Mouse (Mus musculus) liver, embryonic 15.5 days (tissue): ENCODE measurements around the gene Eps8l1. TPM values are rescaled to one million over a fixed set of nuclear protein-coding genes. Genes with fewer than 3 reads are reported as not detected.
"Not testable (repeated sequence)": the region's sequence is repeated elsewhere in the genome, so short reads cannot be mapped to it uniquely, and the experiment has no call there.

Experiments
- ATAC-seq: fragments of 200-750 bp; cut with Nextera tagmentation; 2 replicates; pipeline ENCODE4 v1.8.0; 2017; ENCODE audit warnings: moderate number of reproducible peaks, mild to moderate bottlenecking, moderate library complexity; ENCODE audit not compliant: insufficient read depth
- H3K27ac ChIP-seq: fragments of 300-500 bp; sonication (generic); replicated peaks from 2 replicates; pipeline ENCODE4 v1.5.1; 2015; ENCODE audit warnings: mild to moderate bottlenecking, inconsistent platforms
- H3K27me3 ChIP-seq: fragments of 300-500 bp; sonication (generic); 2 replicates; pipeline ENCODE4 v1.6.1; 2015; ENCODE audit warnings: mild to moderate bottlenecking, inconsistent platforms
- H3K36me3 ChIP-seq: fragments of 300-500 bp; sonication (generic); replicated peaks from 2 replicates; pipeline ENCODE4 v1.6.1; 2015; ENCODE audit warnings: moderate library complexity, mild to moderate bottlenecking, inconsistent platforms
- H3K4me1 ChIP-seq: fragments of 300-500 bp; sonication (generic); replicated peaks from 2 replicates; pipeline ENCODE4 v1.6.1; 2015; ENCODE audit warnings: inconsistent platforms
- H3K4me2 ChIP-seq: fragments of 300-500 bp; sonication (generic); 2 replicates; pipeline ENCODE4 v1.6.1; 2015; ENCODE audit warnings: moderate library complexity, mild to moderate bottlenecking, inconsistent platforms
- H3K4me3 ChIP-seq: fragments of 300-500 bp; sonication (generic); replicated peaks from 2 replicates; pipeline ENCODE4 v1.5.1; 2015; ENCODE audit warnings: mild to moderate bottlenecking, inconsistent platforms
- H3K9ac ChIP-seq: fragments of 300-500 bp; sonication (generic); 2 replicates; pipeline ENCODE4 v1.6.1; 2015; ENCODE audit warnings: moderate library complexity, mild to moderate bottlenecking, inconsistent platforms
- H3K9me3 ChIP-seq: fragments of 300-500 bp; sonication (generic); replicated peaks from 2 replicates; pipeline ENCODE4 v1.6.1; 2016; ENCODE audit warnings: inconsistent platforms
- WGBS: fragments of 180-500 bp; shearing (Covaris S2); methylation state at CpG from one replicate; pipeline ENCODE4 v1.1.7; 2015; ENCODE audit warnings: mixed read lengths; ENCODE audit not compliant: insufficient replicate concordance; 5-methylcytosine and 5-hydroxymethylcytosine counted together
- polyA plus RNA-seq: library from polyadenylated mRNA; unstranded; fragments of >200 nt; fragmentation: Nextera tagmentation; extraction: Ambion mirVana; gene quantifications from 2 replicates; pipeline ENCODE4 v1.2.1, GENCODE M21; 2015

The Eps8l1 gene
- polyA plus RNA-seq: 1.4 and 1.8 TPM in 2 replicates

DNA sequence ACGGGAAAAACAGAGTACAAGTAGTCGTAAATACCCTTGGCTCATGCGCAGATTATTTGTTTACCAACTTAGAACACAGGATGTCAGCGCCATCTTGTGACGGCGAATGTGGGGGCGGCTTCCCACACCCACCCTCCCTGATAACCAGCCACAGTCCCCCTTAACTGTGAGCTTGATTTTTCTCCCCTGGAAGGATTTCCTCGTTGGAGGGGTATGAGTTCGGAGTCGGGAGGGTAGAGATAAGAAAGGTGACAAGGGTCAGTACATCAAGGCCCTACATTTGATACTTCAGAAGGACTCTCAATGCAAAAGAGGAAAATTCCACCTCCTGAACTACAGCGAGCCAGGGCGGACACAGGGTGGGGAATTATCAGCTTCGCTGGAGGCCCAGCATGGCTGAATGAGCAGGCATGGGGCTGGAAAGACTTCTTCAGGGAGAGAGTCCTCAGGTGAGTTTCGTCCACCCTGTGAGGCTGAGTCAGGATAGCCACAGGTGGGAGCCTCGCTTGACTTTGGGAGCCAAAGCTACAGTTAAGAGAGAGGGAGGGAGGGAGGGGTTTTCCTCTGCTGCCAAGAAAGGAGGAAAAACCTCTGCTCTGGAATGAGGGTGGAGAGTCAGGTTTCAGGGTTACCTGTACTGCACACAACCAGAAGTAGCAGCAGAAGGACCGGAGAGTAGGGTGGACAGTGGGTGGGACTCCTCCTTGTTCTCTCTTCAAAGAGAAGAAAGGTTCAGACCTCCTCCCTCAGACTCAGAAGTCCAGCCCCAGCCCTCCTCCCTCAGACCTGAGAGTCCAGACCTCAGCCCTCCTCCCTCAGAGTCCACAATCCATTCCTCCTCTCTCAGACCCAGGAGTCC lies at the start of gene Eps8l1:
Gene Eps8l1 (plus strand): TSS at position 99 of the 859 bp plus-strand sequence.
- Histone ChIP-seq H3K4me1 (0 out of 2 replicates have a peak, but pooled peaks cover 5% of the 10 kb centered on the region), H3K9ac (peak within 1 kb of the TSS; percentile 32; the same call in 1 of the 2 replicates), H3K9me3 (no peaks in the 10 kb centered on the region), H3K27ac (peak within 1 kb of the TSS; percentile 80), H3K4me2 (peak within 1 kb of the TSS; percentile 43), H3K36me3 (no peaks in the 10 kb centered on the region), H3K27me3 (no peaks in the 10 kb centered on the region; the same call in 1 of the 2 replicates), H3K4me3 (peak within 1 kb of the TSS; percentile 54)
- 45% methylated on average over 14 of the region's 16 CpGs for WGBS
- ATAC-seq: peak; percentile 75

DNA sequence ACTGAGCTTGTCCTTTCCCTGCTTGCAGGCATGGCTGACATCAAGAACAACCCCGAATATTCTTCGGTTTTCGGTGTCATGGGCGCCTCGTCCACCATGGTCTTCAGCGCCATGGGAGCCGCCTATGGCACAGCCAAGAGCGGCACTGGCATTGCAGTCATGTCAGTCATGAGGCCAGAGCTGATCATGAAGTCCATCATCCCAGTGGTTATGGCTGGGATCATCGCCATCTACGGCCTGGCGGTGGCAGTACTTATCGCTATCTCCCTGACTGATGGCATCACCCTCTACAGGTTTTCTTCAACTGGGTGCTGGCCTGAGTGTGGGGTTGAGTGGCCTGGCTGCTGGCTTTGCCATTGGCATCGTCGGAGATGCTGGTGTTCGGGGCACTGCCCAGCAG lies 48.1 kb upstream of the Eps8l1 start:
- H3K4me2 ChIP-seq, H3K4me1 ChIP-seq, H3K27ac ChIP-seq, H3K9ac ChIP-seq, H3K27me3 ChIP-seq, H3K36me3 ChIP-seq, H3K4me3 ChIP-seq, H3K9me3 ChIP-seq, ATAC-seq: not testable (repeated sequence)
- 81% methylated on average over 15 of the region's 15 CpGs for WGBS

DNA sequence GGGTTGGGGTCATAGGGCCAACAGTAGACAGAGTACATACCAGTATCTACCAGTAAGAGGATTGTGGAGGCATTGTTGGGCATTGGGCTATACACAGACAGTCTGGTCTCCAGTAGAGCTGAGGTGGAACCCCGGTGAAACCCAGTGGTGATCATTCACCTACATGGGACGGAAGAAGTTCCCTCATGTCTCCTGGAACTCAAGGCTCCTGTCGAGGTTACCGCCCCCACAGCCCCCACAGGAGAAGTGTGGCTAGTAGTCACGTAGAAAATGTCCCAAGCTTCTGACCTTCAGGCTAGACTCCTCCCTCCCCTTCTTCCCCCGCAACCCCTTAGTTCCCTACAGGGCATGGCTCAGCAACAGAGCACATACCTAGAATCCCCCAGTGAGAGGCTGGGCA lies 40.8 kb upstream of the Eps8l1 start:
- no peak overlapping the region for H3K9ac ChIP-seq
- no peaks in the 10 kb centered on the region for H3K9me3 ChIP-seq
- ATAC-seq: no peak
- 0 out of 2 replicates have a peak, but pooled peaks cover 4% of the 10 kb centered on the region for H3K36me3 ChIP-seq
- no peaks in the 10 kb centered on the region for H3K4me1 ChIP-seq
- no peak overlapping the region for H3K4me2 ChIP-seq
- H3K27me3 ChIP-seq: no peaks in the 10 kb centered on the region
- WGBS: 62% methylated on average over 6 of the region's 6 CpGs
- H3K4me3 ChIP-seq: no peak overlapping the region
- H3K27ac ChIP-seq: no peak overlapping the region

DNA sequence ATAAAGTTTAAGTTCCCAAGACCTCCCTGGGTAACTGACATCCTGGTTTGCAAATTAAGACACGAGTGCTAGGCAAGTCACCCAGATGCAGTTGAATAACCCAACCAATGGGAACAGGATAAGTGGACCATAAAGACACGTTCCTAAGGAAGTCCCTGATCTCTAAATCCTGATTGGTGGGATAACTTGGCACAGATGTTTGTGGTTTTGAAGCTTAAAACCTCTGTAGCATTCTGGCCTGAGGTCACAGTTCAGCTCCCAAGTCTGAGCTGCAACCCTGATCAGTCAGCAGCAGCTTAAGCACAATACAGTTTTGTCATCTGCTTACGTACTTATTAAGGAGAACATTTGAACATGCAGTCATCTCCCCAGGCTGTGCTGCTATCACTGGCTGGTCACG lies 40.2 kb upstream of the Eps8l1 start:
- H3K27me3 ChIP-seq: no peaks in the 10 kb centered on the region
- 30% methylated on average over 4 of the region's 4 CpGs for WGBS
- no peak for ATAC-seq
- no peak overlapping the region for H3K27ac ChIP-seq
- H3K9me3 ChIP-seq: no peaks in the 10 kb centered on the region
- no peak overlapping the region for H3K4me3 ChIP-seq
- no peak overlapping the region for H3K4me2 ChIP-seq
- no peak overlapping the region for H3K9ac ChIP-seq
- H3K36me3 ChIP-seq: 0 out of 2 replicates have a peak, but pooled peaks cover 4% of the 10 kb centered on the region
- H3K4me1 ChIP-seq: no peaks in the 10 kb centered on the region

DNA sequence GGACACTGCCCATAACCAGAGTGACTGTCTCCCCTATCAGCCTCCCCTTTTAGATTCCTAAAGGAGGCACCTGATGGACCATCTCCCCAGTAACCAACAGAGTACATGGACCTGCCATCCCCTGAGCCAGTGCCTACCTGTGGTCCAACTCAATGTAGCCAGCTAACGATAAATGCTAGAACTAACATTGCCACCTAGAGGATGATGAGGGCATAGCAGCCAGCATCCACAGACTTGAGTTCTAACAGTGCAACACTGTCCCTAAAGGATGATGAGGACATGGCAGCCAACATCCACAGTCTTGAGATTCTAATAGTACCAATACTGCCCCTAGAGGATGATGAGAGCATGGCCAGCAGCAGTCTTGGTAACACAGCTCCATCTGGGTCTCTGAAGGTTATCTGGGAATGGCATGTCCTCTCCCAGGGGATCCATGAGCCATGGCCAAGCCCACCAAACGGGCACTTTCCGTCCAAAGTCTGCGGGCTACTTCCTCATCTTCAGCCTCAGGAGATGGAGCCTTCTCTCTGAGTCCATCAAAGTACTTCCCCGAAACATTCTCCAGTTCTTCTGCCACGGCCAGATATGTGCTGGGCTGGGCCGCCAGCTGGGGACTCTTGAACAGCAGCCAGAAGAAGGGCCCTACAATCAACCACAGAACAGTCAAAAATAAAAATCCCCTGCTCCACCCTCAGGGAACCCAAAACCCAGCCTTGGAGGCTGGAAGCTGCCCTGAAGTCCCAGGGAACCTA lies 33.1 kb upstream of the Eps8l1 start:
- Histone ChIP-seq H3K4me3 (no peak overlapping the region), H3K9ac (no peak overlapping the region), H3K36me3 (peaks cover 40% of the 10 kb centered on the region), H3K9me3 (no peaks in the 10 kb centered on the region), H3K4me2 (no peak overlapping the region), H3K27me3 (no peaks in the 10 kb centered on the region), H3K4me1 (no peaks in the 10 kb centered on the region), H3K27ac (no peak overlapping the region)
- peak; percentile 87 for ATAC-seq
- WGBS: 49% methylated on average over 7 of the region's 7 CpGs

DNA sequence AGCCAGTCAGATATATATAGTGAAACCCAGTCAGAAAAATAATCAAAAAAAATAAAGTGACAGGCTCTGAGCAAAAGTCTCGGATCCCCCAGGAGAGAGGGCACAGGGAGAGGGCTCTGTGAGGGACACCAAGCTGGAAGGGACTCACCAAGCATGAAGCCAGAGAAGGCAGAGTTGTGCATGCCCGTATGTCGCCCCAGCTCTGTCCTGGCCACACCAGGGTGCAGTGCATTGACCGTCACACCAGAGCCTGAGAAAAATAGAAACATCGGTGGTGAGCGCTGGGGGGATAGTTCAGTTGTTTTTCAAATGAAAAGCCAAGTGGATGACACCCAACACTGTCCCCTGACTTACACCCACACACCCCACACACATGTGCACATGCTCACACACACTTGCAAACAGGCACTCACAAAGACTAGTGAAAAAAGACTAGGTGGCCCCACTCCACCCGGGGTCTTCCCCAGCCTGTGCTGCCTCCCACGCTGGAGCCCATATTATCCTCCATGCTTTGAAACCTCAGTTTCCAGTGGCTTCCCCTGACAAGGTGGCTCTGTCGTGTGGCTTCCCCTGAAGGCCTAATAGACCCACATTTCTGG lies 30.1 kb upstream of the Eps8l1 start:
- WGBS: 74% methylated on average over 9 of the region's 9 CpGs
- Histone ChIP-seq H3K27me3 (no peaks in the 10 kb centered on the region), H3K4me1 (no peaks in the 10 kb centered on the region), H3K4me2 (no peak overlapping the region), H3K9me3 (no peaks in the 10 kb centered on the region), H3K27ac (no peak overlapping the region), H3K4me3 (no peak overlapping the region), H3K9ac (no peak overlapping the region), H3K36me3 (peaks cover 47% of the 10 kb centered on the region)
- no peak for ATAC-seq

DNA sequence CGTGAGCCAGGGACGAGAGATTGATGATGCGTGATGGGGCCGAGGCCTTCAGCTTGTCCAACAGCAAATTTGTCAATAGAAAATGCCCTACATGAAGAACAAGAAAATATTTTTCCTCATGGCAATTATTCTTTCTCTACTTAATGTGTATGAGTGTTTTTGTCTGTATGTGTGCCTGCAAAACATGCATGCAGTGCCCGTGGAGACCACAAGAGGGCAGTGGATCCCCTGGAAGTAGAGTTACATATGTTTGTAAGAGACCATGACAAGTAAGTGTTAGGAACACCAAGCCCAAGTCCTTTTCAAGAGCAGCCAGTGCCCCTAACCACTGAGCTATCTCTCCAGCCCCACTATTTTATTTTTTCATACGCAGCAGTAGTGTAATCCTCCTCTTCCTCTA lies 28.9 kb upstream of the Eps8l1 start:
- H3K9ac ChIP-seq: no peak overlapping the region
- no peak overlapping the region for H3K4me2 ChIP-seq
- 60% methylated on average over 6 of the region's 6 CpGs for WGBS
- no peak for ATAC-seq
- no peaks in the 10 kb centered on the region for H3K4me1 ChIP-seq
- H3K36me3 ChIP-seq: peaks cover 42% of the 10 kb centered on the region
- H3K4me3 ChIP-seq: no peak overlapping the region
- no peaks in the 10 kb centered on the region for H3K27me3 ChIP-seq
- no peak overlapping the region for H3K27ac ChIP-seq
- no peaks in the 10 kb centered on the region for H3K9me3 ChIP-seq

DNA sequence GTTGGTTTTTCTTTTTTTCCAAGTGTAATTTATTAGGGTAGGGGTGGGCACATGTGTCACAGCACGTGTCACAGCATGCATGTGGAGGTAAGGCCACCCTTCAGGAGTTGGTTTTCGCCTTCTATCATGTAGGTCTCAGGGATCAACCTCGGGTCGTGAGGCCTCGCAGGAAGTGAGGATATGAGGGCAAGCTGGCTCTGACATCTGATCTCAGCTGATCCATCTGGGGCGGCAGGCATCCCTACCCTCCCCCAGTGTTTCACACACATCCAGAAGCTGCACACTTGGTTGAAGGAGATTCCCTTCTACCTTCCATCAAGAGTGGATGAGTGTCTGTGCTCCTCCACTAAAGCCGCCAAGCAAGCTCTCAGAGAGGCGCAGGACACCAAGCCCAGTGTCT lies 28.4 kb upstream of the Eps8l1 start:
- Histone ChIP-seq H3K9ac (no peak overlapping the region), H3K27me3 (no peaks in the 10 kb centered on the region), H3K4me3 (no peak overlapping the region), H3K27ac (no peak overlapping the region), H3K4me1 (no peaks in the 10 kb centered on the region), H3K9me3 (no peaks in the 10 kb centered on the region), H3K4me2 (no peak overlapping the region), H3K36me3 (peaks cover 39% of the 10 kb centered on the region)
- no peak for ATAC-seq
- 75% methylated on average over 8 of the region's 8 CpGs for WGBS

DNA sequence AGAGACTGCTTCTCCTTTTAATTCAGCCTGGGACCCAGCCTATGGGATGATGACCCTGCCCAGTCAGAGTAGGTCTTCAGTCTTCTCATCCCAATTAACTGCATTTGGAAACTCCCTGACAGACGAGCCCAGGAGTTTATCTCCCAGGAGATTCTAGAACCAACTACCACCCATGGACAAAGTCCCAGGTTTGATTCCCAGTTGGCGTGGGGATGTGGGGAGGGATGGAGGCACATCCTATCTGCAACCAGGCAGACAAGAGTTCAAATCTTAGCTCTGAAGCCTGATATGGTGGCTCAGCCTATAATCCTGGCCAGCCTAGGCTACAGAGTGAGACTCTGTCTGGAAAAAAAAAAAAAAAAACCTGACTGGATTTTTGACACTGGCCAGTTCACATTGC lies 22.8 kb upstream of the Eps8l1 start:
- H3K27me3 ChIP-seq: no peaks in the 10 kb centered on the region
- 57% methylated on average over 2 of the region's 2 CpGs for WGBS
- no peaks in the 10 kb centered on the region for H3K4me1 ChIP-seq
- H3K9me3 ChIP-seq: no peaks in the 10 kb centered on the region
- no peak overlapping the region for H3K9ac ChIP-seq
- H3K36me3 ChIP-seq: peaks cover 35% of the 10 kb centered on the region
- no peak overlapping the region for H3K27ac ChIP-seq
- no peak overlapping the region for H3K4me3 ChIP-seq
- no peak overlapping the region for H3K4me2 ChIP-seq
- no peak for ATAC-seq

DNA sequence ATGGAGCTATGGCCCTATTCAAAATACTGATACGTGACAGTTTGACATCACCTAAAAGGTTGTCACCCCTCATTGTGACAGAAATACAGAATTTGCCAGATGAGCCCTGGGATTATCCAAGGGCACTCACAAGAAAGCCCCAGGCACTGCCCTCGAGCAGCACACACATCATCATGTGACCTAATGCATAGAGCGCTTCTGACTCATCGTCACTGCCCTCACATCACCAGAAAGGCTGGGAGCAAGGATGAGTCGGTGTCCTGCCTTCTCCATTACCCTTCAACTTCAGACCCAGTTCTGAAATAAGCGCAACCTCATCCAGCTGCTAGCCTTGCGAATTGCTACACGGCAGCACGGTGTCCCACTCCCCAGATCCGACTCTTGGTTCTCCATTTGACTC lies 19.9 kb upstream of the Eps8l1 start:
- Histone ChIP-seq H3K27me3 (no peaks in the 10 kb centered on the region), H3K4me1 (peaks cover 10% of the 10 kb centered on the region), H3K36me3 (peaks cover 28% of the 10 kb centered on the region), H3K9me3 (no peaks in the 10 kb centered on the region), H3K27ac (no peak overlapping the region), H3K4me2 (no peak overlapping the region), H3K9ac (no peak overlapping the region), H3K4me3 (no peak overlapping the region)
- ATAC-seq: no peak
- 79% methylated on average over 10 of the region's 10 CpGs for WGBS

DNA sequence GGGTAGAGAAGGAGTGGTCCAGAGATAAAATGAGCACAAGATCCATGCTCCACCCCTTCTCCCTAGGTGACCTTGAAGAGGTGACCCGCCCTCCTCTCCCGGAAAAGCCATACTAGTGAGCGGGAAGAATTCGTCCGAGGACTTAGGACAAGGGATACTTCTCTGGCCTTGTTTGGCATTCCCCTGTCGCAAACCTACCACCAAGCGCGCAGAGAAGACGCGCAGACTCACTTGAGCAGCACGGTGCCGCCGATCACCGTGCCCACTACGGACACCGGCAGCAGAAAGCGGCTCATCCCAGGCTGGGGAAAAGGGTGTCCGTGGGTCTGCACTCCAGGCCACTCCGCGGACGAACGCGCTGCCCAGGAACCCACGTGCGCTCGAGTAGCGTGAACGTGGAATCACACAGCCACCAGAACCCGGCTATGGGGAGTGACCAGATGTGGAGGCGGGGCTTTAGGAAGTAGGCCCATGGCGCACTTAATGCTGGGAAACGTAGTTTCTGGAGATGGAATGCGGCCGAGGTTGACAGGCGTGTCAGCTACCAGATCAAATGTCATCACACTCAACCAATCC lies 15.2 kb upstream of the Eps8l1 start, which contains the start of gene Rdh13:
Gene Rdh13 (minus strand): TSS at position 434 of the 576 bp plus-strand sequence.
- peak within 1 kb of the TSS; percentile 82 for H3K4me3 ChIP-seq
- H3K4me2 ChIP-seq: peak within 1 kb of the TSS; percentile 89
- peaks cover 14% of the 10 kb centered on the region for H3K4me1 ChIP-seq
- WGBS: under 1% methylated on average over 35 of the region's 35 CpGs
- ATAC-seq: peak; percentile 92
- H3K36me3 ChIP-seq: peaks cover 24% of the 10 kb centered on the region
- H3K9me3 ChIP-seq: no peaks in the 10 kb centered on the region
- H3K9ac ChIP-seq: peak within 1 kb of the TSS; percentile 63
- H3K27me3 ChIP-seq: no peaks in the 10 kb centered on the region
- H3K27ac ChIP-seq: peak within 1 kb of the TSS; percentile 53; the same call in 1 of the 2 replicates
